Mouse (Mus musculus) liver, postnatal 0 days (tissue): ENCODE measurements around the gene Zfp414.

ENCODE experiments used
- CTCF ChIP-seq: sonication (generic); IDR thresholded peaks from 2 replicates; pipeline ENCODE4 v1.5.1; 2016; ENCODE audit warnings: antibody characterized with exemption, low read depth
- EP300 ChIP-seq: IDR thresholded peaks from 2 replicates; pipeline ENCODE4 v1.6.1; 2016; ENCODE audit warnings: antibody characterized with exemption, low read depth, mild to moderate bottlenecking

DNA sequence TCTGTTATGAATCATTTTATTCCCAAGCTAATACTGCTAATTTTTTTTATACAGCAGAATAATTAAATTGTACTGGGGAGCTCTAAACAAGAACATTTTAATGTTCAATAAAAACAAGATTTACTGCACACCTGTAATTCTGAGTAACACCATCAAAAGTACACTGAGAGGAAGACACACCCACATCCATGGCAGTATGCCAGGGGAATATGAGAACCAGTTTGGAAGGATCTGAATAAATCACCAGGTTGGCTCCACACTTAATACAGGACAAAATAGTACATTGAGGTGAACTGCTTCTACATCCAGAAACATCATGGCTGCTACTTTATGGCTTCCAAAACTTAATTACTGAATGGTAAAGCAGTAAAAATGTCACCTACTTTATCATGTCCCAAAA, 46.6 kb downstream of the Zfp414 start:
- TF ChIP-seq CTCF (no peak), EP300 (no peak)
